Mouse (Mus musculus) heart, embryonic 13.5 days (tissue): Measurements from ENCODE around the gene Znrf3. TPM values are rescaled to one million over a fixed set of nuclear protein-coding genes. Genes with fewer than 3 reads are reported as not detected.

Experiments
- ATAC-seq: fragments of 200-750 bp; cut with Nextera tagmentation; 2 replicates; pipeline ENCODE4 v1.8.0; 2017; ENCODE audit warnings: moderate TSS enrichment; ENCODE audit not compliant: insufficient number of reproducible peaks, low FRiP score, low TSS enrichment; ENCODE audit errors: extremely low read depth
- H3K27ac ChIP-seq: fragments of 300-500 bp; sonication (generic); replicated peaks from 2 replicates; pipeline ENCODE4 v1.5.1; 2015; ENCODE audit warnings: moderate library complexity, mild to moderate bottlenecking, inconsistent platforms
- H3K27me3 ChIP-seq: fragments of 300-500 bp; sonication (generic); replicated peaks from 2 replicates; pipeline ENCODE4 v1.6.1; 2015; ENCODE audit warnings: mild to moderate bottlenecking, inconsistent platforms
- H3K36me3 ChIP-seq: fragments of 300-500 bp; sonication (generic); 2 replicates; pipeline ENCODE4 v1.6.1; 2015; ENCODE audit warnings: mild to moderate bottlenecking, inconsistent platforms
- H3K4me1 ChIP-seq: fragments of 300-500 bp; sonication (generic); 2 replicates; pipeline ENCODE4 v1.6.1; 2015; ENCODE audit warnings: inconsistent platforms
- H3K4me2 ChIP-seq: fragments of 300-500 bp; sonication (generic); 2 replicates; pipeline ENCODE4 v1.6.1; 2015; ENCODE audit warnings: inconsistent platforms, mild to moderate bottlenecking, moderate library complexity
- H3K4me3 ChIP-seq: fragments of 300-500 bp; sonication (generic); 2 replicates; pipeline ENCODE4 v1.5.1; 2015; ENCODE audit warnings: moderate library complexity, mild to moderate bottlenecking, inconsistent platforms
- H3K9ac ChIP-seq: fragments of 300-500 bp; sonication (generic); 2 replicates; pipeline ENCODE4 v1.6.1; 2015; ENCODE audit warnings: inconsistent platforms, mild to moderate bottlenecking, moderate library complexity
- H3K9me3 ChIP-seq: fragments of 300-500 bp; sonication (generic); 2 replicates; pipeline ENCODE4 v1.6.1; 2016; ENCODE audit warnings: inconsistent platforms
- WGBS: fragments of 180-500 bp; shearing (Covaris S2); methylation state at CpG from one replicate; pipeline ENCODE4 v1.1.7; 2015; ENCODE audit warnings: mixed read lengths; 5-methylcytosine and 5-hydroxymethylcytosine counted together
- polyA plus RNA-seq: library from polyadenylated mRNA; unstranded; fragments of >200 nt; fragmentation: Nextera tagmentation; extraction: Ambion mirVana; gene quantifications from 2 replicates; pipeline ENCODE4 v1.2.1, GENCODE M21; 2015

Gene Znrf3
- polyA plus RNA-seq, 1 experiment from 2014 or later: 7.6 TPM

- peak within 1 kb of the TSS; percentile 89 for H3K4me3 ChIP-seq
- H3K9ac ChIP-seq: peak within 1 kb of the TSS; percentile 98
- no peaks in the 10 kb centered on the region for H3K9me3 ChIP-seq
- H3K4me2 ChIP-seq: peak within 1 kb of the TSS; percentile 84
- H3K36me3 ChIP-seq: no peaks in the 10 kb centered on the region
- no peaks in the 10 kb centered on the region for H3K27me3 ChIP-seq
- peaks cover 66% of the 10 kb centered on the region for H3K4me1 ChIP-seq
- 2% methylated on average over 52 of the region's 80 CpGs for WGBS
- peak within 1 kb of the TSS; percentile 88 for H3K27ac ChIP-seq
- peak; percentile 96 for ATAC-seq
Observed at GRCm38 (mm10) chr11:5261508-5262392, 182.9 kb downstream of the Znrf3 start, which contains the start of gene Kremen1. Kremen1 (minus strand) TSS chr11:5261558.

GRCm38 (mm10) chr11:5260942-5261459, 183.6 kb downstream of the Znrf3 start:
- H3K4me3 ChIP-seq: peak overlapping the region; percentile 89
- H3K27ac ChIP-seq: peak overlapping the region; percentile 88
- H3K4me1 ChIP-seq: peaks cover 66% of the 10 kb centered on the region
- no peak for ATAC-seq
- H3K9ac ChIP-seq: peak overlapping the region; percentile 98
- no peaks in the 10 kb centered on the region for H3K27me3 ChIP-seq
- WGBS: under 1% methylated on average over 42 of the region's 42 CpGs
- no peaks in the 10 kb centered on the region for H3K36me3 ChIP-seq
- peak overlapping the region; percentile 84 for H3K4me2 ChIP-seq
- H3K9me3 ChIP-seq: no peaks in the 10 kb centered on the region

GRCm38 (mm10) chr11:5259944-5260598, 184.6 kb downstream of the Znrf3 start:
- Histone ChIP-seq H3K27ac (peak overlapping the region; percentile 88), H3K4me3 (peak overlapping the region; percentile 89), H3K36me3 (no peaks in the 10 kb centered on the region), H3K27me3 (no peaks in the 10 kb centered on the region), H3K4me2 (peak overlapping the region; percentile 84), H3K9me3 (no peaks in the 10 kb centered on the region), H3K4me1 (peaks cover 66% of the 10 kb centered on the region), H3K9ac (peak overlapping the region; percentile 98)
- WGBS: 33% methylated on average over 10 of the region's 10 CpGs
- ATAC-seq: no peak

DNA sequence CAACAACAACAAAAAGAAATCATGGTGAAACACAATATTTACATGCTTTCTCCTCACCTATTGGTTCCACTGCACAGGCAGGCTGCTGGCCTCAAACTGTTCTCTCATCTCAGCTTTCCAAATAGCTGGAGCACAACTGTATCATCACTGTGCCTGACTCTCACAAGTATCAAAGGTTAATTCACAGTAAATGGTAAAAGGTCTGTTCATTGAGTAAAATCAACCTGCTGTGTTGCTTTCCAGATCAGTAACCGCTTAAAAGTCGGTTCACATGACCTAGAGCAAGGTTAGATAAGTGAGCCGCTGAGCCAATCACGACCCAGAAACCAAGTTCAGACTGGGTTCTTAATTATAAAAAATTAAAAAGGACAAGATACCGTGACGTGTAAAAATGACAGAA, 186.6 kb downstream of the Znrf3 start:
- H3K4me3 ChIP-seq: no peak overlapping the region
- no peaks in the 10 kb centered on the region for H3K9me3 ChIP-seq
- H3K27ac ChIP-seq: no peak overlapping the region
- H3K36me3 ChIP-seq: no peaks in the 10 kb centered on the region
- 87% methylated on average over 6 of the region's 6 CpGs for WGBS
- H3K4me2 ChIP-seq: no peak overlapping the region
- H3K9ac ChIP-seq: no peak overlapping the region
- ATAC-seq: no peak
- H3K4me1 ChIP-seq: peaks cover 66% of the 10 kb centered on the region
- H3K27me3 ChIP-seq: no peaks in the 10 kb centered on the region

DNA sequence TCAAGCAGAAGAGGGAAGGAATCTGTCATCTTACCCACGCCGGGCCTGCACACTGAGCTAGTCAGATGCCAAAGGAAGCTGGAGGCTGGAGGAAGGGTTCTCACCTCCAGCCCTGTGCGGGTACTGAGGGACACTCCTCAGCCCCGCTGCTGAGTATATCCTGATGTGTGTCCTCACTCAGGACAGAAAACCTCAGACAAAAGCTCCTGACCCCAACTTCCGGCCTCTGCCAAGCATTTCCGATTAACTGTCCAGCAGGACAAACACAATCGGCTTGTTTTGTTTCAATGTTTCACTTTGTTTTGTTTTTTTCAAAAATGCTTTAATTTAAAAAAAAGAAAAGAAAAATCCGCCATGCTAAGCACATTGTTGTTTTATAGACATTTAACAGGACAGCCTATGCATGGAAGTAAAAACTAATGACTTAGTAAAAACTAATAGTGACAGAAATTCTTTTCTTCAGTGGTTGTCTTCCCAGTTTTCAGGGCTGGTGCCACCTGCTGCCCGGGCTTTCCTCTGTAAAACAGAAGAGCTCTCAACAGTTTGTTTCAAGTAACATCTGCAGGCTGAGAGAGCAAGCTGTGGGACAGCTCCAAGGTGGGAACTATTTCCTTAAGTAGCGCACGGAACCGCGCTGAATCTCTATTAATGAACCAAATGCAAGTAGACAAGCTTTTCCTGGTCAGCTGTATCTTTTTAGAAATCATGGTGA, 187.3 kb downstream of the Znrf3 start:
- Histone ChIP-seq H3K9me3 (no peaks in the 10 kb centered on the region), H3K9ac (no peak overlapping the region), H3K27me3 (no peaks in the 10 kb centered on the region), H3K4me2 (no peak overlapping the region), H3K4me3 (no peak overlapping the region), H3K4me1 (peaks cover 70% of the 10 kb centered on the region), H3K36me3 (no peaks in the 10 kb centered on the region), H3K27ac (no peak overlapping the region; the same call in 1 of the 2 replicates)
- ATAC-seq: no peak
- WGBS: 71% methylated on average over 13 of the region's 13 CpGs

DNA sequence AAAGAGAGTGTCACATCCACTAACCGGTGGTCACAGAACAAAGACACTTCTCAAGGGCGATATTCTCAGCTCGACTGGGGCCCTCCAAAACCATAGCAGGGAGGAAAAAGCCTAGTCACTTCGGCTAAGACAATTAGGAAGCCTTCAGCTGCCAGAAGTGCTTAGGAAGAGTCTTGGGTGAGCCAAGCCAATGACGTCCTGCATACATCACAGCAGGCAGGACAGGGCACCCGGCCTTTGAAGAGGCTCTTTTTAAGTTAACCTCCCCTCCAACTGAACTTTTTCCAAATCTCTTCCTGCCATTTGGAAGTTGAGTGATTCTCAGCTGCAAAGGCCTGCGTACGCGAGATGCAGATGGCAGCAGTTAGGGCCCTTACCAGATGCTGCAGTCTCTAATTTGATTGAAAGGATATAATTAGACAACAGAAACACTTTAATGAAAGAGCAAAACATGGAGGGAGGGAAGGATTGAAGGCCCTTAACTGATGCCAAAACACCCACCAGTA, 189.1 kb downstream of the Znrf3 start:
- H3K4me3 ChIP-seq: no peak overlapping the region
- 48% methylated on average over 9 of the region's 9 CpGs for WGBS
- H3K27ac ChIP-seq: peak overlapping the region; percentile 8; the same call in 1 of the 2 replicates
- H3K9me3 ChIP-seq: no peaks in the 10 kb centered on the region
- no peak overlapping the region for H3K9ac ChIP-seq
- no peaks in the 10 kb centered on the region for H3K36me3 ChIP-seq
- peaks cover 72% of the 10 kb centered on the region for H3K4me1 ChIP-seq
- no peak overlapping the region for H3K4me2 ChIP-seq
- no peaks in the 10 kb centered on the region for H3K27me3 ChIP-seq
- ATAC-seq: no peak

DNA sequence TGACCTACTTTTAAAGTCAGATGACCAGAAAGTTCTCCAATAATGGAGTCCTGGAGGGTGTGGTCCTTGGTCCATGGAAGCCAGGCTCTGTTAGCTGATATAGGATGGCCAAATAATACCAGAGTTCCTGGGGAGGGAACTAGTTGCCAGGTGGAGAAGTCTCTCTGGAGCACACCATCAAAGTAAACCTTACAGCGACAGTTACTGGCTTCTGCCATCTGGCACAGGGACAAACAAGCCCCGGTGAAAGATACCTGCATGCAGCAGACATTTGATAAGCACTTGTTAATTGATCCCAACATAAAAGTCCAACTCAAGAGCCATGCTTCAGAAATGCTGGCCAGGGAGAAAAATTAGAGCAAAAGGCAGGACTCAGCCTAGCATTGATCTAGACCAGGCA, 190.6 kb downstream of the Znrf3 start:
- WGBS: 41% methylated on average over 2 of the region's 2 CpGs
- no peak overlapping the region for H3K4me3 ChIP-seq
- no peaks in the 10 kb centered on the region for H3K27me3 ChIP-seq
- ATAC-seq: no peak
- H3K36me3 ChIP-seq: no peaks in the 10 kb centered on the region
- H3K4me2 ChIP-seq: no peak overlapping the region
- no peaks in the 10 kb centered on the region for H3K9me3 ChIP-seq
- H3K4me1 ChIP-seq: peaks cover 59% of the 10 kb centered on the region
- no peak overlapping the region for H3K9ac ChIP-seq
- H3K27ac ChIP-seq: no peak overlapping the region

DNA sequence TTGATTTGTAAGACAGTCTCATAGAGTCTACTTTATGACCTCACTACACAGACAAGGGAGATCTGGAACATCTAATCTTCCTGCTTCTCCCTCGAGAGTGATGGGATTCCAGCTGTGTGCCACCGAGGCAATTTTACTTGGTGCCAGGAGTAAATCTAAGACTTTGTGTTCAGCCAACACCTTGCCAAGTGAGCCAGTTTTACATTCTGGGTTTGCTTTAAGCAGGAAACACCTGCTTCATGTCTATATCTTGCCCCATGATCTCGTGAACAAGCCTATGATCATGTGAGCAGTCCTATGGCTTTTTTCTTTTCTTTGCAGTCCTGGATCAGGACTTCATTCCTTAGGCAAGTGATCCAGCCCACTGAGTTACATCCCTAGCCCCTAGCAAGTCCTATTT, 191.1 kb downstream of the Znrf3 start:
- Histone ChIP-seq H3K4me2 (no peak overlapping the region), H3K36me3 (no peaks in the 10 kb centered on the region), H3K27ac (no peak overlapping the region), H3K27me3 (no peaks in the 10 kb centered on the region), H3K9me3 (no peaks in the 10 kb centered on the region), H3K4me3 (no peak overlapping the region), H3K4me1 (peaks cover 62% of the 10 kb centered on the region), H3K9ac (no peak overlapping the region)
- 43% methylated on average over 3 of the region's 3 CpGs for WGBS
- ATAC-seq: no peak

DNA sequence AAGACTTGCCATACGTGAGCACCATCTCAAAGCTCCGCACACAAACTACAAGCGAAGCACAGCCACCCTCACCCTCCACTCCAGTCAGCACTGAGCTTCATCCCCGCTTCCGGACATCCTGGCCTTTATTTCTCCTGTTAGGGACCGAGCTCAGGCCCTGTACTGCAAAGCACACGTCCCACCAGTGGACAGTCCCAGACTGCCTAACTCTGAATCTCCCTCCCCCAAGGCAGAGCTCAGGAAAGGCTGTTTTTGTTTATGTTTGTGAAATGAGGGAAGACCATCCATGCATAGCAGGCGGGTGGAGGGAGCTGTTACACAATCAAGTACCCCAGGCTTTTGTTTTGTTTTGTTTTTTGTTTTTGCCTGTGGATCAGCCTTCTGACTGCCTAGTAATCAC, 191.9 kb downstream of the Znrf3 start:
- Histone ChIP-seq H3K4me2 (no peak overlapping the region), H3K9me3 (no peaks in the 10 kb centered on the region), H3K36me3 (no peaks in the 10 kb centered on the region), H3K4me3 (no peak overlapping the region), H3K27me3 (no peaks in the 10 kb centered on the region), H3K27ac (0 out of 2 replicates have a peak overlapping the region, but pooled peaks have one; percentile 28), H3K4me1 (peaks cover 66% of the 10 kb centered on the region), H3K9ac (0 out of 2 replicates have a peak overlapping the region, but pooled peaks have one; percentile 21)
- no peak for ATAC-seq
- WGBS: 73% methylated on average over 8 of the region's 8 CpGs

DNA sequence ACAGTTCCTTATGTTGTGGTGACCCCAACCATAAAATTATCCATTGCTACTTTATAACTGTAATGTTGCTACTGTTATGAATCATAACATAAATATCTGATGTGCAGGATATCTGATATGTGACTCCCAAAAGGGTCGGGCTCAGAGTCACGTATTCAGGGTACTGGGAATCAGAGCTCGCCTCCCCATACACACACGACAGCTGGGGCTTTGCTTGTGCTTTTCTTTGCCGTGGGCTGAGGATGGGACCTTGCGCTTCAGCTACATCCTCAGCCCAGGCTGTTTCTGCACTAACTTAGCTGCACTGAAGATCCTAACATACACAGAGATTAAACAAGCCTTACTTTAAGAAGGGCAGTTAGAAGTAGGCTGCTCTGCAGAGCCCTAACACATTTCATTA, 193.5 kb downstream of the Znrf3 start:
- no peak for ATAC-seq
- Histone ChIP-seq H3K4me3 (no peak overlapping the region), H3K4me1 (peaks cover 65% of the 10 kb centered on the region), H3K36me3 (no peaks in the 10 kb centered on the region), H3K27ac (no peak overlapping the region), H3K9ac (no peak overlapping the region), H3K27me3 (no peaks in the 10 kb centered on the region), H3K4me2 (no peak overlapping the region), H3K9me3 (no peaks in the 10 kb centered on the region)
- WGBS: 69% methylated on average over 6 of the region's 6 CpGs

GRCm38 (mm10) chr11:5248200-5248599, 196.4 kb downstream of the Znrf3 start:
- Histone ChIP-seq H3K4me1 (peaks cover 65% of the 10 kb centered on the region), H3K27ac (no peak overlapping the region), H3K9me3 (no peaks in the 10 kb centered on the region), H3K4me3 (no peak overlapping the region), H3K27me3 (no peaks in the 10 kb centered on the region), H3K4me2 (no peak overlapping the region), H3K36me3 (peaks cover 2% of the 10 kb centered on the region), H3K9ac (no peak overlapping the region)
- 69% methylated on average over 2 of the region's 2 CpGs for WGBS
- ATAC-seq: no peak
